Mouse (Mus musculus) lung, embryonic 15.5 days (tissue): ENCODE measurements around the gene Hmgn1. TPM values are rescaled to one million over a fixed set of nuclear protein-coding genes. Genes with fewer than 3 reads are reported as not detected.

Source experiments
- ATAC-seq: fragments of 200-750 bp; cut with Nextera tagmentation; 2 replicates; pipeline ENCODE4 v1.8.0; 2017; ENCODE audit warnings: moderate number of reproducible peaks, borderline replicate concordance; ENCODE audit not compliant: low FRiP score, low TSS enrichment; ENCODE audit errors: extremely low read depth
- H3K27ac ChIP-seq: fragments of 300-500 bp; sonication (generic); 2 replicates; pipeline ENCODE4 v1.5.1; 2015; ENCODE audit warnings: moderate library complexity, mild to moderate bottlenecking, inconsistent platforms
- H3K27me3 ChIP-seq: fragments of 300-500 bp; sonication (generic); 2 replicates; pipeline ENCODE4 v1.6.1; 2015; ENCODE audit warnings: inconsistent platforms
- H3K36me3 ChIP-seq: fragments of 300-500 bp; sonication (generic); 2 replicates; pipeline ENCODE4 v1.6.1; 2015; ENCODE audit warnings: inconsistent platforms
- H3K4me1 ChIP-seq: fragments of 300-500 bp; sonication (generic); 2 replicates; pipeline ENCODE4 v1.6.1; 2015; ENCODE audit warnings: inconsistent platforms
- H3K4me2 ChIP-seq: fragments of 300-500 bp; sonication (generic); 2 replicates; pipeline ENCODE4 v1.6.1; 2015; ENCODE audit warnings: inconsistent platforms, mild to moderate bottlenecking, moderate library complexity
- H3K4me3 ChIP-seq: fragments of 300-500 bp; sonication (generic); 2 replicates; pipeline ENCODE4 v1.5.1; 2015; ENCODE audit warnings: mild to moderate bottlenecking, inconsistent platforms
- H3K9ac ChIP-seq: fragments of 300-500 bp; sonication (generic); 2 replicates; pipeline ENCODE4 v1.6.1; 2015; ENCODE audit warnings: inconsistent platforms
- H3K9me3 ChIP-seq: fragments of 300-500 bp; sonication (generic); 2 replicates; pipeline ENCODE4 v1.6.1; 2016; ENCODE audit warnings: inconsistent platforms
- WGBS: fragments of 180-500 bp; shearing (Covaris S2); methylation state at CpG from one replicate; pipeline ENCODE4 v1.1.7; 2015; 5-methylcytosine and 5-hydroxymethylcytosine counted together
- polyA plus RNA-seq: library from polyadenylated mRNA; unstranded; fragments of >200 nt; fragmentation: Nextera tagmentation; extraction: Ambion mirVana; gene quantifications from 2 replicates; pipeline ENCODE4 v1.2.1, GENCODE M21; 2015

Gene Hmgn1
- 613 and 648 TPM in 2 replicates for polyA plus RNA-seq

GRCm38 (mm10) chr16:96127657-96128344 lies at the start of gene Hmgn1:
Hmgn1 (minus strand) TSS chr16:96127729.
- Histone ChIP-seq H3K4me2 (peak within 1 kb of the TSS; percentile 59), H3K9me3 (no peaks in the 10 kb centered on the region), H3K27me3 (no peaks in the 10 kb centered on the region), H3K36me3 (peaks cover 35% of the 10 kb centered on the region), H3K27ac (peak within 1 kb of the TSS; percentile 96), H3K4me1 (peaks cover 19% of the 10 kb centered on the region), H3K9ac (peak within 1 kb of the TSS; percentile 95), H3K4me3 (peak within 1 kb of the TSS; percentile 98)
- under 1% methylated on average over 60 of the region's 72 CpGs for WGBS
- peak; percentile 98 for ATAC-seq

- Histone ChIP-seq H3K4me1 (peaks cover 14% of the 10 kb centered on the region), H3K9me3 (no peaks in the 10 kb centered on the region), H3K27ac (0 out of 2 replicates have a peak overlapping the region, but pooled peaks have one; percentile 24), H3K36me3 (no peaks in the 10 kb centered on the region), H3K4me3 (no peak overlapping the region), H3K4me2 (peak overlapping the region; percentile 23; the same call in 1 of the 2 replicates), H3K9ac (no peak overlapping the region), H3K27me3 (no peaks in the 10 kb centered on the region)
- 26% methylated on average over 2 of the region's 2 CpGs for whole genome bisulfite sequencing
- ATAC-seq = peak; percentile 87
Observed at GRCm38 (mm10) chr16:96175399-96175798, 47.9 kb upstream of the Hmgn1 start.

- no peak for ATAC-seq
- H3K27ac ChIP-seq = no peak overlapping the region
Observed at GRCm38 (mm10) chr16:96173648-96174047, 46.1 kb upstream of the Hmgn1 start.

GRCm38 (mm10) chr16:96168837-96169236 lies 41.3 kb upstream of the Hmgn1 start:
- no peaks in the 10 kb centered on the region for H3K36me3 ChIP-seq
- WGBS = 82% methylated on average over 4 of the region's 4 CpGs
- H3K4me2 ChIP-seq = no peak overlapping the region
- H3K4me3 ChIP-seq = no peak overlapping the region
- no peaks in the 10 kb centered on the region for H3K9me3 ChIP-seq
- ATAC-seq = no peak
- no peaks in the 10 kb centered on the region for H3K27me3 ChIP-seq
- H3K9ac ChIP-seq = no peak overlapping the region
- no peaks in the 10 kb centered on the region for H3K4me1 ChIP-seq
- no peak overlapping the region for H3K27ac ChIP-seq

More at GRCm38 (mm10) chr16:96173648-96174047, 46.1 kb upstream of the Hmgn1 start:
- Histone ChIP-seq H3K36me3 (no peaks in the 10 kb centered on the region), H3K4me1 (peaks cover 14% of the 10 kb centered on the region), H3K9me3 (no peaks in the 10 kb centered on the region), H3K4me2 (no peak overlapping the region), H3K4me3 (no peak overlapping the region), H3K27me3 (no peaks in the 10 kb centered on the region), H3K9ac (no peak overlapping the region)
- WGBS = 40% methylated on average over 8 of the region's 8 CpGs

- no peak overlapping the region for H3K9ac ChIP-seq
- no peak overlapping the region for H3K4me2 ChIP-seq
- no peak overlapping the region for H3K4me3 ChIP-seq
- H3K9me3 ChIP-seq = no peaks in the 10 kb centered on the region
- H3K27me3 ChIP-seq = no peaks in the 10 kb centered on the region
- WGBS = 54% methylated on average over 4 of the region's 4 CpGs
- H3K27ac ChIP-seq = no peak overlapping the region
- H3K36me3 ChIP-seq = no peaks in the 10 kb centered on the region
- ATAC-seq = no peak
- no peaks in the 10 kb centered on the region for H3K4me1 ChIP-seq
Observed at GRCm38 (mm10) chr16:96165723-96166264, 38.3 kb upstream of the Hmgn1 start.

GRCm38 (mm10) chr16:96161336-96161735 lies 33.8 kb upstream of the Hmgn1 start:
- WGBS = 74% methylated on average over 4 of the region's 4 CpGs
- no peak overlapping the region for H3K4me2 ChIP-seq
- H3K4me3 ChIP-seq = no peak overlapping the region

GRCm38 (mm10) chr16:96160927-96161326 lies 33.4 kb upstream of the Hmgn1 start:
- Histone ChIP-seq H3K4me3 (no peak overlapping the region), H3K4me2 (no peak overlapping the region), H3K27me3 (no peaks in the 10 kb centered on the region), H3K27ac (no peak overlapping the region), H3K9me3 (no peaks in the 10 kb centered on the region), H3K4me1 (peaks cover 14% of the 10 kb centered on the region; the same call in 1 of the 2 replicates), H3K9ac (no peak overlapping the region), H3K36me3 (no peaks in the 10 kb centered on the region)
- 77% methylated on average over 1 of the region's 1 CpGs for WGBS
- ATAC-seq = no peak

More at GRCm38 (mm10) chr16:96161336-96161735, 33.8 kb upstream of the Hmgn1 start:
- ATAC-seq = no peak
- H3K4me1 ChIP-seq = peaks cover 14% of the 10 kb centered on the region; the same call in 1 of the 2 replicates
- no peak overlapping the region for H3K9ac ChIP-seq
- H3K27me3 ChIP-seq = no peaks in the 10 kb centered on the region
- H3K9me3 ChIP-seq = no peaks in the 10 kb centered on the region
- H3K27ac ChIP-seq = no peak overlapping the region
- H3K36me3 ChIP-seq = no peaks in the 10 kb centered on the region

GRCm38 (mm10) chr16:96159794-96160346 lies 32.3 kb upstream of the Hmgn1 start:
- Histone ChIP-seq H3K27ac (no peak overlapping the region), H3K9ac (peak overlapping the region; percentile 81)
- ATAC-seq = no peak; the same call in 1 of the 2 replicates

GRCm38 (mm10) chr16:96159091-96159731 lies 31.7 kb upstream of the Hmgn1 start:
- Histone ChIP-seq H3K4me1 (peaks cover 14% of the 10 kb centered on the region; the same call in 1 of the 2 replicates), H3K9ac (peak overlapping the region; percentile 81), H3K9me3 (no peaks in the 10 kb centered on the region), H3K27me3 (no peaks in the 10 kb centered on the region), H3K27ac (peak overlapping the region; percentile 66), H3K4me2 (peak overlapping the region; percentile 99), H3K36me3 (0 out of 2 replicates have a peak, but pooled peaks cover under 1% of the 10 kb centered on the region), H3K4me3 (peak overlapping the region; percentile 57)
- peak; percentile 79; the same call in 1 of the 2 replicates for ATAC-seq
- WGBS = under 1% methylated on average over 67 of the region's 67 CpGs

More at GRCm38 (mm10) chr16:96159794-96160346, 32.3 kb upstream of the Hmgn1 start:
- H3K4me3 ChIP-seq = peak overlapping the region; percentile 57
- no peaks in the 10 kb centered on the region for H3K27me3 ChIP-seq
- H3K4me2 ChIP-seq = peak overlapping the region; percentile 99
- H3K4me1 ChIP-seq = peaks cover 14% of the 10 kb centered on the region; the same call in 1 of the 2 replicates
- H3K9me3 ChIP-seq = no peaks in the 10 kb centered on the region
- no peaks in the 10 kb centered on the region for H3K36me3 ChIP-seq
- 73% methylated on average over 20 of the region's 20 CpGs for WGBS

- Histone ChIP-seq H3K9me3 (no peaks in the 10 kb centered on the region), H3K27me3 (no peaks in the 10 kb centered on the region), H3K27ac (no peak overlapping the region), H3K36me3 (0 out of 2 replicates have a peak, but pooled peaks cover 4% of the 10 kb centered on the region), H3K4me2 (peak overlapping the region; percentile 99), H3K9ac (peak overlapping the region; percentile 81), H3K4me3 (peak overlapping the region; percentile 57), H3K4me1 (peaks cover 14% of the 10 kb centered on the region; the same call in 1 of the 2 replicates)
- WGBS = 57% methylated on average over 12 of the region's 12 CpGs
- no peak for ATAC-seq
Observed at GRCm38 (mm10) chr16:96158511-96159080, 31.1 kb upstream of the Hmgn1 start.

GRCm38 (mm10) chr16:96157171-96157570 lies 29.6 kb upstream of the Hmgn1 start:
- no peaks in the 10 kb centered on the region for H3K27me3 ChIP-seq
- H3K4me1 ChIP-seq = peaks cover 14% of the 10 kb centered on the region; the same call in 1 of the 2 replicates
- H3K9me3 ChIP-seq = no peaks in the 10 kb centered on the region
- 89% methylated on average over 11 of the region's 11 CpGs for WGBS
- no peak overlapping the region for H3K4me2 ChIP-seq
- no peak overlapping the region for H3K9ac ChIP-seq
- no peak for ATAC-seq
- H3K4me3 ChIP-seq = no peak overlapping the region
- H3K36me3 ChIP-seq = 0 out of 2 replicates have a peak, but pooled peaks cover 4% of the 10 kb centered on the region
- no peak overlapping the region for H3K27ac ChIP-seq
